ENCODE assay signal across 8 mouse cellular contexts in genomic region chr9:71770484-71770883, GRCm38 (mm10). TPM values are rescaled to one million over a fixed set of nuclear protein-coding genes. Genes with fewer than 3 reads are reported as not detected.
DNase-seq lines count a peak whose midpoint lies in the region; ATAC-seq and TF ChIP-seq lines count a peak whose summit lies in the region.

No protein-coding gene starts in this region.

- no peak for TF ChIP-seq POLR2A in heart, adult 2 months (IDR thresholded peaks at IDR 0.05; ENCODE audit: insufficient read depth, low read depth, low read length)
- no peak for TF ChIP-seq POLR2A in ES-Bruce4 (IDR thresholded peaks at IDR 0.05; ENCODE audit: insufficient read depth, low read length)

- no peak for TF ChIP-seq EP300 in heart, adult 2 months (IDR thresholded peaks at IDR 0.05; ENCODE audit: insufficient read depth, low read depth, low read length)
- TF ChIP-seq EP300 in ES-Bruce4 (IDR thresholded peaks at IDR 0.05; ENCODE audit: insufficient read depth, low read depth, low read length) = 0 out of 2 replicates have a peak, but pooled peaks have one; percentile 16

- ATAC-seq in forebrain, embryonic 16.5 days = no peak
- no peak for ATAC-seq in liver, embryonic 16.5 days (ENCODE audit: low read depth)
- ATAC-seq in CD4-positive, CD25-positive, alpha-beta regulatory T cell, adult 4 months = no peak

- peaks cover 4% of the 10 kb centered on the region for H3K79me2 ChIP-seq in heart, adult 2 months (replicated peaks; ENCODE audit: control insufficient read depth, insufficient read depth, low read length)

- no peaks in the 10 kb centered on the region for H3K9me3 ChIP-seq in ES-Bruce4 (replicated peaks; ENCODE audit: control insufficient read depth, insufficient read depth, low read length, poor library complexity, severe bottlenecking)
- 0 out of 2 replicates have a peak, but pooled peaks cover 2% of the 10 kb centered on the region for H3K9me3 ChIP-seq in forebrain, embryonic 16.5 days (ENCODE audit: control insufficient read depth, low read length)
- no peaks in the 10 kb centered on the region for H3K9me3 ChIP-seq in liver, embryonic 16.5 days (replicated peaks; ENCODE audit: control insufficient read depth, low read length)

- peak overlapping the region; percentile 62 for H3K9ac ChIP-seq in heart, adult 2 months (ENCODE audit: low read depth, low read length)
- peak overlapping the region; percentile 53 for H3K9ac ChIP-seq in ES-Bruce4 (ENCODE audit: low read depth, poor library complexity, severe bottlenecking)
- no peak overlapping the region for H3K9ac ChIP-seq in forebrain, embryonic 16.5 days (replicated peaks; ENCODE audit: low read depth, low read length)
- no peak overlapping the region for H3K9ac ChIP-seq in liver, embryonic 16.5 days (ENCODE audit: low read depth, low read length)

- H3K4me1 ChIP-seq in heart, adult 2 months (ENCODE audit: control insufficient read depth, insufficient read depth, low read length) = peaks cover 6% of the 10 kb centered on the region
- H3K4me1 ChIP-seq in ES-Bruce4 (ENCODE audit: control insufficient read depth, insufficient read depth, low read length) = peaks cover 13% of the 10 kb centered on the region
- H3K4me1 ChIP-seq in forebrain, embryonic 16.5 days (replicated peaks; ENCODE audit: control insufficient read depth, insufficient read depth, low read length) = peaks cover 12% of the 10 kb centered on the region
- H3K4me1 ChIP-seq in liver, embryonic 16.5 days (ENCODE audit: control insufficient read depth, low read depth, low read length) = no peaks in the 10 kb centered on the region

- TF ChIP-seq CTCF in heart, adult 2 months (IDR thresholded peaks at IDR 0.05) = peak; percentile 53
- peak; percentile 10 for TF ChIP-seq CTCF in ES-Bruce4 (IDR thresholded peaks at IDR 0.05; ENCODE audit: low read depth, low read length)

- WGBS in heart, adult 2 months = 5% methylated on average over 10 of the region's 10 CpGs
- WGBS in forebrain, embryonic 16.5 days = 2% methylated on average over 10 of the region's 10 CpGs
- WGBS in liver, embryonic 16.5 days (ENCODE audit: insufficient replicate concordance) = 3% methylated on average over 10 of the region's 10 CpGs

- H3K4me2 ChIP-seq in forebrain, embryonic 16.5 days (ENCODE audit: low read length) = peak overlapping the region; percentile 84
- peak overlapping the region; percentile 47; the same call in 1 of the 2 replicates for H3K4me2 ChIP-seq in liver, embryonic 16.5 days (ENCODE audit: low read depth, low read length)

- peak overlapping the region; percentile 90 for H3K27ac ChIP-seq in heart, adult 2 months
- no peak overlapping the region for H3K27ac ChIP-seq in ES-Bruce4 (ENCODE audit: insufficient read depth, low read length)
- H3K27ac ChIP-seq in forebrain, embryonic 16.5 days (ENCODE audit: low read length) = no peak overlapping the region
- no peak overlapping the region for H3K27ac ChIP-seq in liver, embryonic 16.5 days (ENCODE audit: low read length)

- no peak for DNase-seq in heart, adult 2 months
- DNase-seq in heart, postnatal 14 days = no peak
- DNase-seq in adrenal gland, postnatal 4 days (ENCODE audit: low spot score in 2 of 2) = no peak
- DNase-seq in urinary bladder, postnatal 25 days (ENCODE audit: low spot score) = no peak

- intact Hi-C loops in heart, adult 2 months (cut with DNase I) = loop anchor here (1.0 to 5.0 kb wide), 3 partner anchors 36 to 103 kb away; no protein-coding TSS in a partner anchor
- intact Hi-C loops in heart, postnatal 14 days (cut with DNase I) = no loop called here

- H3K4me3 ChIP-seq in heart, adult 2 months = peak overlapping the region; percentile 71
- peak overlapping the region; percentile 70 for H3K4me3 ChIP-seq in ES-Bruce4 (ENCODE audit: low read depth, low read length)
- peak overlapping the region; percentile 54; the same call in 1 of the 2 replicates for H3K4me3 ChIP-seq in forebrain, embryonic 16.5 days (replicated peaks; ENCODE audit: low read length)
- peak overlapping the region; percentile 59 for H3K4me3 ChIP-seq in liver, embryonic 16.5 days (ENCODE audit: low read depth, low read length)

- no peaks in the 10 kb centered on the region for H3K27me3 ChIP-seq in heart, adult 2 months (ENCODE audit: control insufficient read depth, insufficient read depth, low read length)
- H3K27me3 ChIP-seq in ES-Bruce4 (ENCODE audit: control insufficient read depth, insufficient read depth, low read length, poor library complexity, severe bottlenecking) = no peaks in the 10 kb centered on the region
- peaks cover 17% of the 10 kb centered on the region for H3K27me3 ChIP-seq in forebrain, embryonic 16.5 days (replicated peaks; ENCODE audit: control insufficient read depth, insufficient read depth, low read length)
- H3K27me3 ChIP-seq in liver, embryonic 16.5 days (ENCODE audit: control insufficient read depth, insufficient read depth, low read depth, low read length) = peaks cover 27% of the 10 kb centered on the region

- H3K36me3 ChIP-seq in heart, adult 2 months (ENCODE audit: control insufficient read depth, insufficient read depth, low read length) = no peaks in the 10 kb centered on the region
- H3K36me3 ChIP-seq in ES-Bruce4 (ENCODE audit: control insufficient read depth, insufficient read depth, low read length, poor library complexity, severe bottlenecking) = no peaks in the 10 kb centered on the region
- no peaks in the 10 kb centered on the region for H3K36me3 ChIP-seq in forebrain, embryonic 16.5 days (ENCODE audit: control insufficient read depth, insufficient read depth)
- no peaks in the 10 kb centered on the region for H3K36me3 ChIP-seq in liver, embryonic 16.5 days (ENCODE audit: control insufficient read depth, insufficient read depth)

RNA-seq across cellular contexts. Expression of gene Cgnl1, which starts 0.9 kb away (rescaled TPM):
- 10 to 100 TPM; 28.1 to 31.0 TPM for total RNA-seq in heart, adult 2 months (2021)
- 10.5 and 16.2 TPM in 2 replicates for polyA plus RNA-seq in heart, adult 2 months (2012; rRNA removed)
- 10 to 100 TPM; 29.6 to 35.1 TPM for total RNA-seq in heart, postnatal 14 days (2021)
- polyA plus RNA-seq in ES-Bruce4 (2011; ENCODE audit: insufficient read depth, insufficient read length, low read depth, missing spikeins) = 11.3 and 13.1 TPM in 2 replicates
- 4.3 and 4.4 TPM in 2 replicates for polyA plus RNA-seq in forebrain, embryonic 16.5 days (2015; fragmentation: Nextera tagmentation; extraction: Ambion mirVana)
- polyA plus RNA-seq in liver, embryonic 16.5 days (2015; fragmentation: Nextera tagmentation; extraction: Ambion mirVana) = 2.0 and 2.6 TPM in 2 replicates
- 10 to 100 TPM; 49.1 to 68.6 TPM for total RNA-seq in adrenal gland, postnatal 4 days (2021)
- not detected for polyA plus RNA-seq in CD4-positive, CD25-positive, alpha-beta regulatory T cell, adult 4 months (2017; shearing (Covaris generic))

Comparison
In these comparisons a context has a peak if more than half of its experiments do, and no peak if none do; other contexts are left out.
1. H3K9ac ChIP-seq: peak in heart, adult 2 months (single experiment) and ES-Bruce4 (single experiment); none in forebrain, embryonic 16.5 days (single experiment) and liver, embryonic 16.5 days (single experiment).
2. Peak in every context shown above with its lines, with median percentiles within 50 percentile points of each other: H3K4me3 ChIP-seq.